Mouse (Mus musculus) kidney, postnatal 0 days (tissue): ENCODE data around the gene Rdh7. TPM values are rescaled to one million over a fixed set of nuclear protein-coding genes. Genes with fewer than 3 reads are reported as not detected.

ENCODE experiments used
- ATAC-seq: fragments of 200-750 bp; cut with Nextera tagmentation; replicated peaks from 2 replicates; pipeline ENCODE4 v1.8.0; 2017; ENCODE audit warnings: low read depth, moderate number of reproducible peaks, moderate TSS enrichment, moderate library complexity; ENCODE audit not compliant: low FRiP score
- DNase-seq: peaks from one replicate; pipeline ENCODE4 v3.0.0-alpha.2; 2016; ENCODE audit warnings: low spot score
- H3K27ac ChIP-seq: fragments of 300-500 bp; sonication (generic); 2 replicates; pipeline ENCODE4 v1.5.1; 2014; ENCODE audit warnings: mild to moderate bottlenecking
- H3K27me3 ChIP-seq: fragments of 300-500 bp; sonication (generic); 2 replicates; pipeline ENCODE4 v1.6.1; 2014; ENCODE audit warnings: low read length, mixed read lengths; ENCODE audit not compliant: insufficient read depth
- H3K36me3 ChIP-seq: fragments of 300-500 bp; sonication (generic); 2 replicates; pipeline ENCODE4 v1.6.1; 2014; ENCODE audit warnings: low read length, mixed read lengths; ENCODE audit not compliant: insufficient read depth
- H3K4me1 ChIP-seq: fragments of 300-500 bp; sonication (generic); replicated peaks from 2 replicates; pipeline ENCODE4 v1.6.1; 2014; ENCODE audit warnings: antibody characterized with exemption, low read length, mixed read lengths; ENCODE audit not compliant: insufficient read depth
- H3K4me2 ChIP-seq: fragments of 300-500 bp; sonication (generic); 2 replicates; pipeline ENCODE4 v1.6.1; 2014; ENCODE audit warnings: mild to moderate bottlenecking, low read length, moderate library complexity, mixed read lengths
- H3K4me3 ChIP-seq: fragments of 300-500 bp; sonication (generic); replicated peaks from 2 replicates; pipeline ENCODE4 v1.5.1; 2014; ENCODE audit warnings: low read depth, low read length
- H3K9ac ChIP-seq: fragments of 300-500 bp; sonication (generic); 2 replicates; pipeline ENCODE4 v1.6.1; 2014; ENCODE audit warnings: low read depth, low read length
- H3K9me3 ChIP-seq: fragments of 300-500 bp; sonication (generic); replicated peaks from 2 replicates; pipeline ENCODE4 v1.6.1; 2016; ENCODE audit warnings: low read length, inconsistent platforms, mixed read lengths
- CTCF ChIP-seq: IDR thresholded peaks from 2 replicates; pipeline ENCODE4 v1.5.1; 2016; ENCODE audit warnings: antibody characterized with exemption, low read depth, mild to moderate bottlenecking, moderate library complexity
- WGBS: fragments of 180-500 bp; shearing (Covaris S2); extraction: QIAGEN DNeasy Blood & Tissue Kit; methylation state at CpG from one replicate; pipeline ENCODE4 v1.1.7; 2014; 5-methylcytosine and 5-hydroxymethylcytosine counted together
- polyA plus RNA-seq: library from polyadenylated mRNA; unstranded; fragments of >200 nt; fragmentation: Nextera tagmentation; extraction: Ambion mirVana; gene quantifications from 2 replicates; pipeline ENCODE4 v1.2.1, GENCODE M21; 2015

The Rdh7 gene
- polyA plus RNA-seq, 1 experiment from 2014 or later = 0.21 TPM

- no peak for DNase-seq
- H3K27me3 ChIP-seq = no peaks in the 10 kb centered on the region
- no peak for ATAC-seq
- no peaks in the 10 kb centered on the region for H3K4me1 ChIP-seq
- H3K4me2 ChIP-seq = no peak overlapping the region
- no peak overlapping the region for H3K9ac ChIP-seq
- TF ChIP-seq CTCF = no peak
- no peaks in the 10 kb centered on the region for H3K36me3 ChIP-seq
- H3K4me3 ChIP-seq = no peak overlapping the region
- H3K9me3 ChIP-seq = no peaks in the 10 kb centered on the region
- no peak overlapping the region for H3K27ac ChIP-seq
- 79% methylated on average over 2 of the region's 2 CpGs for WGBS
Observed at GRCm38 (mm10) chr10:127906138-127906537, 17.5 kb upstream of the Rdh7 start.

- Histone ChIP-seq H3K4me3 (no peak overlapping the region), H3K4me2 (no peak overlapping the region), H3K27ac (no peak overlapping the region), H3K27me3 (no peaks in the 10 kb centered on the region), H3K9ac (no peak overlapping the region), H3K4me1 (no peaks in the 10 kb centered on the region), H3K36me3 (no peaks in the 10 kb centered on the region), H3K9me3 (no peaks in the 10 kb centered on the region)
- no peak for ATAC-seq
- DNase-seq = no peak
- TF ChIP-seq CTCF = no peak
- WGBS = 66% methylated on average over 7 of the region's 7 CpGs
Observed at GRCm38 (mm10) chr10:127904718-127905446, 16.3 kb upstream of the Rdh7 start.

GRCm38 (mm10) chr10:127903116-127903515 is 14.5 kb upstream of the Rdh7 start:
- no peak for DNase-seq
- no peak for ATAC-seq
- Histone ChIP-seq H3K9me3 (no peaks in the 10 kb centered on the region), H3K27me3 (no peaks in the 10 kb centered on the region), H3K9ac (no peak overlapping the region), H3K27ac (no peak overlapping the region), H3K4me2 (no peak overlapping the region), H3K36me3 (no peaks in the 10 kb centered on the region), H3K4me3 (no peak overlapping the region), H3K4me1 (no peaks in the 10 kb centered on the region)
- TF ChIP-seq CTCF = no peak
- 74% methylated on average over 1 of the region's 1 CpGs for WGBS

DNA sequence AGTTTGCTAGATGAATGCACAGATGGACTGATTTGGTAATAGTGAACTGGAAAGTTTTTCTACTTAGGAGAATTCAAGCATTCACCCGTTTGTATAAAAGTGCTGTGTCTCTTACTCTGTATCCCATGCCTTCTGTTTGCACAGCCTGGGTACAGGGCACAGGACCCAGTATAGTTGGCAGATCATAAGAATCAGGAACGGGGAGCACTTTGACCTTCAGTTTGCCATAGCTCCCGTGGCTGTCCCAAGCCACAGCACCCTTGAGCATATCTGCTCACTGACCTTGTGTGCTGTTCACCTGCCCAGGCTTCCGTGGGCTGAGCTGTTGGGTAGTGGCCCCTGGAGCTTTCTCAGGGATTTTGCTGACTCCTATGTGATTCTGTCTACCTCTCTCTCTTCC is 13.1 kb upstream of the Rdh7 start:
- Histone ChIP-seq H3K36me3 (no peaks in the 10 kb centered on the region), H3K4me2 (no peak overlapping the region), H3K27me3 (no peaks in the 10 kb centered on the region), H3K27ac (no peak overlapping the region), H3K4me1 (no peaks in the 10 kb centered on the region), H3K9me3 (no peaks in the 10 kb centered on the region), H3K4me3 (no peak overlapping the region), H3K9ac (no peak overlapping the region)
- WGBS = 68% methylated on average over 4 of the region's 4 CpGs
- DNase-seq (no peak), ATAC-seq (no peak)
- TF ChIP-seq CTCF = no peak

GRCm38 (mm10) chr10:127899783-127900182 is 11.2 kb upstream of the Rdh7 start:
- Histone ChIP-seq H3K36me3 (no peaks in the 10 kb centered on the region), H3K4me3 (no peak overlapping the region), H3K9me3 (no peaks in the 10 kb centered on the region), H3K9ac (no peak overlapping the region), H3K4me2 (no peak overlapping the region), H3K27me3 (no peaks in the 10 kb centered on the region), H3K27ac (no peak overlapping the region), H3K4me1 (no peaks in the 10 kb centered on the region)
- ATAC-seq = peak; percentile 67
- DNase-seq = peak; percentile 19
- WGBS = 47% methylated on average over 5 of the region's 5 CpGs
- no peak for TF ChIP-seq CTCF

DNA sequence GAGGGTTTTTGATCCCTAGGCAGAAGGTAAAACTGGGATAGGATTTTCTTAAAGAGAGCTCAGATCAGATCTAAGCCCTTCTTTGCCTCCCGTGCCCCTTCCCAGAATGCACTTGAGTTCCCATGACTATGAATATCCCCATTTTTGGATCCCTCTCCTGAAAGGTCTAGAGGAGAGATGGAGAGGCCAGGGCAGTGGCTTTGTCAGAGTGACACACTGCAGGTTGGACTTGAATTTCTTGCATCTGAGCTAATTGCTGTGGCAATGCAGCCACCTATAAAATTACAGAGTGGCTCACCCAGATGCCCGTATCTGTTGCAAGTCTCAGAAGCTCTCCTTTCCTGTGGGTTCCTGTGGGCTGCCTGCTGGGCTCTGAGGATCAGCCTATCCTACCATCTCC is 9.6 kb upstream of the Rdh7 start, which contains the start of gene Sdr9c7:
Gene Sdr9c7, plus strand, starts transcription at position 301 of the 400 bp plus-strand sequence.
- Histone ChIP-seq H3K9ac (no peak within 1 kb of the TSS), H3K27me3 (no peaks in the 10 kb centered on the region), H3K4me3 (no peak within 1 kb of the TSS), H3K9me3 (no peaks in the 10 kb centered on the region), H3K36me3 (no peaks in the 10 kb centered on the region), H3K4me1 (no peaks in the 10 kb centered on the region), H3K4me2 (no peak within 1 kb of the TSS), H3K27ac (no peak within 1 kb of the TSS)
- WGBS = 74% methylated on average over 2 of the region's 2 CpGs
- TF ChIP-seq CTCF = no peak
- ATAC-seq = no peak
- DNase-seq = no peak

DNA sequence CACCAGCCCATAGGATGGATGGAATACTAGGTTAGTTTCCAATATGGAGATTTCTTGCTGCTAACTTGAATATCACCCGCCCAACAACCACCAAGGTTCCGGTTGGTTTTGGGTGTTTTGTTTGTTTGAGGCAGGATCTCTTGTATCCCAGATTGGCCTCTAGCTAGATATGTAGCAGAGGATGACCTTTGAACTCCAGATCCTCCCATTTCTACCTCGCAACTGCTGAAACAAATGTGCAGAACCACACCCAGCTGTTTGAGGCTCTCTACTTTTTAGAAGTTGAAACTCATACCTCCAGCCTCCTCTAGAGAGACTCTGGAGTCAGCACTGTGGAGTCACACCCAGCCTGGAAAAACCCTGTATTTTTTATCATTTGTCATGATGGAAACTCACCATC is 8.9 kb upstream of the Rdh7 start:
- H3K4me1 ChIP-seq = no peaks in the 10 kb centered on the region
- H3K4me3 ChIP-seq = no peak overlapping the region
- no peak for DNase-seq
- no peak overlapping the region for H3K4me2 ChIP-seq
- TF ChIP-seq CTCF = no peak
- H3K9me3 ChIP-seq = no peaks in the 10 kb centered on the region
- H3K27ac ChIP-seq = no peak overlapping the region
- no peaks in the 10 kb centered on the region for H3K36me3 ChIP-seq
- no peaks in the 10 kb centered on the region for H3K27me3 ChIP-seq
- no peak overlapping the region for H3K9ac ChIP-seq
- 83% methylated on average over 3 of the region's 3 CpGs for WGBS
- ATAC-seq = no peak
